Mouse (Mus musculus): ENCODE data around the gene Arl6ip5.
A peak's percentile ranks its signal among the peaks of the same experiment; 100 is the strongest.

Arl6ip5 gene

GRCm38 (mm10) chr6:97273058-97273710 is 62.7 kb downstream of the Arl6ip5 start:
- no peak for DNase-seq (ENCODE audit: low spot score in 2 of 2)

- DNase-seq (ENCODE audit: low spot score in 2 of 2), result no peak
Measured at GRCm38 (mm10) chr6:97273777-97274176, 63.3 kb downstream of the Arl6ip5 start.

GRCm38 (mm10) chr6:97275760-97276159 is 65.3 kb downstream of the Arl6ip5 start:
- DNase-seq (ENCODE audit: low spot score in 2 of 2), result no peak

GRCm38 (mm10) chr6:97276366-97276765 is 65.9 kb downstream of the Arl6ip5 start:
- DNase-seq (ENCODE audit: low spot score in 2 of 2), result no peak

- DNase-seq (ENCODE audit: low spot score in 2 of 2), result no peak
Measured at GRCm38 (mm10) chr6:97276890-97277497, 66.5 kb downstream of the Arl6ip5 start.

GRCm38 (mm10) chr6:97278014-97278787 is 67.7 kb downstream of the Arl6ip5 start:
- peak; percentile 70 to 86 for DNase-seq (ENCODE audit: low spot score in 2 of 2)

- no peak for DNase-seq (ENCODE audit: low spot score in 2 of 2)
Measured at GRCm38 (mm10) chr6:97278878-97279277, 68.4 kb downstream of the Arl6ip5 start.
